Mouse (Mus musculus): ENCODE data around the gene Smpd2.

GRCm38 (mm10) chr10:41519640-41520409, 29.7 kb upstream of the Smpd2 start:
- no peak for TF ChIP-seq CTCF (IDR thresholded peaks at IDR 0.05; ENCODE audit: insufficient read depth, low read length)
- 0 out of 2 replicates have a peak, but pooled peaks have one; percentile 13 for TF ChIP-seq POLR2A (IDR thresholded peaks at IDR 0.05; ENCODE audit: borderline replicate concordance, extremely low read depth, low read depth, low read length)
